Mouse (Mus musculus): ENCODE measurements around the gene Gtf2f1.

The Gtf2f1 gene

DNA sequence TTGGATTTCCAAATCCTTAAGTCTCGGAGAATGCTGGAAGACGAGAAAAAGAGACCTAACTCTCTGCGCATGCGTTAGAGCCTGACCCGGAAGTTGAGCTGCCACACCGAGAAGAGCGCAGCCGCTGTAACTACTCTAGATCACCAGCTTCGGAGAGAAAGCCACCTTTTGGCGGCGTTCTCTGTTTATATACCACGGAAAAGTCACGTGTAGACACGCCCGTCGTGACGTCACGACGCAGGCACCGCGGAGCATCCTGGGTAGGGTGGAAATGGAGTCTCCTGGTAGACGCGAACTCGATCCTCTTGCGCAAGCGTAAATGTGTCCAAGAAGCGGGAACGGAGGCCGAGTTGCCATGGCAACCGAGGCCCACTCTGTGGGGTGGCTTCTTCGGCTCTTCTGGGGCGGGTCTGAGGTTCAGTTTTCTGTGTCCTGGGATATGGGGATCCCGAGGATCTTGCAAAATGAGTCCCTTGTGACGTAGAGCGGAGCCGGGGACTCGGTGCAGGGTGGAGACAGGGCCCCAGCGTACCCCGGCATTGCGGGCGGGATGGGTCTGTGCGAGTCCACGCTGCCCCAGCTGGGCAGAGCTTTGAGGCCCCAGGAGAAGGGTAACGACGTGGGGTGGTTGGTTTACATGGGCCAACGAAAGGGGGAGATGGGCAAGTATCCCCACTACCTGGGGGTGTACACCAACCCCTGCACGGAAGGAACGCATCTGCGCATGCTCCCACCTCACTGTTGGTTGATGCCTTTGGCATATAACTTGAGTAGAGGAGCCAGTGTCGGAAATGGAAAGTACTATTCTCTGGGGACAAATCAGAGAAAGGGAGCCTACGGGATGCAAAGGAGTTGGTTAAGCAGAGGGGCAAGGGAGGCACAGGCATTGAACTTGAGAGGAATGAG is at the start of gene Gtf2f1, which contains the start of gene Gm17949:
Gene Gtf2f1 (minus strand): TSS at position 53 of the 906 bp plus-strand sequence.
Gene Gm17949 (plus strand): TSS at position 234 of the 906 bp plus-strand sequence.
- in situ Hi-C loops (cut with MboI; ENCODE audit: unreplicated experiment in 2 of 2), result no loop called here

DNA sequence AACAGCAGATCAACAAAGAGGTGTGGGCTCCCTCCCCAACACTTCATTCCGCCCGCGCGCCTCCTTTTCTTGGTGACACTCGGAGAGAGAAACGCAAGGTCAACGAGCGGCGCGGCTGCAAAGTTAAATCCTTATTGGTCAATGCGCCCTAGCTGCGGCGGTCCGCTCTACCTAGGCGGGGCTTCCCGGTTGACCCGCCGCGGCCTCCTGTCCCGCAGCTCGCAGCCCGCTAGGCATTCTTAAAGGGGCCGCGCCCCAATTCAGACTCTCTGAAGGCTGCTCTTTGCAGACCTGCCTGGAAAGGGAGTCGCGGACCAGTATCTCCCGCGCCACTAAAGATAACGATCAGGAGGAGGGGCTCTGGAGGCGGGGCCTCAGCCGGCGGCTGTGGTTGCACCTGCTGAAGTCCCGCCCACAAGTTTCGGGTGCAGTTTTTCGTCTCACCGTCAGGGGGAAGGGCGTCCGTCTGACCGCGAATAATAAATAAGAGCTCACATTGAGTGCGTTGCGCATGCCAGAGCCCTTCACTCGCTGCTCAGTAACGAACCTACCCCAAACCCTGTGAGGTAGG is 49.2 kb upstream of the Gtf2f1 start:
- in situ Hi-C loops (cut with MboI; ENCODE audit: unreplicated experiment in 2 of 2), result loop anchor here (10.0 kb wide), 1 partner anchor 226 kb away; the partner anchor contains the start of gene Rfx2 (in 2 of the 2)

DNA sequence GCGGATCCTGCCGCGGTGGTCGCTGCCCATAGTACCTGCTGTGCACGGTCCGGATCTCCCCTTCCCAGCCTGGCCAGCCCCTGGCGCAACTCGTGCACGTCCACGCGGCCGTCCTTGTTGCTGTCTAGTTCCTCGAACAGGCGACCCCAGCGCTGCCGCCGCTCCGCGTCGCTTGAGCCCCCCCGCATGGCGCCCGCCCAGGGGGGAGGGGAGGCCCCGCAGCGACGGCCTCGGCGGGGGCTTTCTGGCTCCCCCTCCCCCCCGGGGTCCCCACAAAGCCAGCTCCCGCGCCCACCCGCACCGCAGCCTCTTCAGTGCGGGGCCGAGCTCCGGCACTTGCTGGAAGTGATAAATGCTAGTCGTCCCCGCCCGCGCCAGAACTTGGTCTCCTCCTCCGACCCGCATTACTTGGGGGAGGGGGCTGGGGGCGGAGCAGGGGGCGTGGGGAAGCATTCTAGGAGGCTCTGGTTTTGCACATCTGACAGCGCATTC is 48.4 kb upstream of the Gtf2f1 start, which contains the start of gene Slc25a23:
Gene Slc25a23 (minus strand): TSS at position 378 of the 492 bp plus-strand sequence.
- in situ Hi-C loops (cut with MboI; ENCODE audit: unreplicated experiment in 2 of 2), result no loop called here

DNA sequence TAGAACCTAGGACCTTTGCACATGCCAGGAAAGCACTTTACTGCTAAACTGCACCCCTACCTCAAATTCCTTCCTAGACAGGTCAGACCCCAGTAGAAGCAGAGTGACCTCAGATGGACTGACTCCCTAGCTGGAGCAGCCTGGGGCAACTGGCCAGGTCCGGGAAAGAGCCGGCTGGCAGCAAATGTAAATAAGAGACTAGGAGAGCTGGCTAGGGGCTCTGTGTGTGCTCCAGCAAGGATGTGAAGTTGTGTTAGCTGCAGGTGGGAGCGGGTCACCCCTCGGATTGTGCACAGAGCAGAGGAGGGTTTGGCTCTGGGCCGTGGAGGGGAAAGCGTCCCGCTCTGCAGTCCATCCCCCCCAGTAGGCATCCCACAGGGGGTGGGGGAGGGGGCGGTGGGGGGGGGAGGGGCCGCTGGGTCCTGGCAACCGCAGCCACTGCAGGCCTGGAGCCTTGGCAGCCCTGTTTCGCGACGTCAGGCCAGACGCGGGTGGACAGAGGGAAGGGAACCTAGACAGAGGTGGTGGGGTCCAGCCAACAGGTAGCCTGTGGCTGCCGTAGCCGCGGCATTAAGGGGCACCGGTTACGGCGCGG is 47.9 kb upstream of the Gtf2f1 start, which contains the start of gene Crb3:
Gene Crb3 (plus strand): TSS at position 215 of the 595 bp plus-strand sequence.
- in situ Hi-C loops (cut with MboI; ENCODE audit: unreplicated experiment in 2 of 2), result no loop called here

DNA sequence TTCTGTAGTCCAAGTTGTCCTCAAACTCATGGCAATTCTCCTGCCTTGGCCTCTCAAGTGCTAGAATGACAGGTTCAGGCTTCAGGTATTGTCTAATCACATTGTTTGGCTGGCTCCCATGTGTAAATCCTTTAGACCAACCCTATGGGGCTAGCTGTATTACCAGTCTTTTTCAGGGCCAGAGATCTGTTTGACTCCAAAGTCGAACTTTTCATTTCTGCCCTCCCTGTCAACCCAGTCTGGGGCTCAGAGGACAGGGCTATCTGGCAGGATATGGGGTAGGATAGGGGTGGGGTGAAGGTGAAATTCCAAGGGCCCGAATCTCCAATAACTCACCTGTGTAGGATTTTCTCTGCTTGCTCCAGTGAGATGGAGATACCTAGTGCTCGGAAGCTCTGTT is 45.2 kb upstream of the Gtf2f1 start:
- in situ Hi-C loops (cut with MboI; ENCODE audit: unreplicated experiment in 2 of 2), result no loop called here

DNA sequence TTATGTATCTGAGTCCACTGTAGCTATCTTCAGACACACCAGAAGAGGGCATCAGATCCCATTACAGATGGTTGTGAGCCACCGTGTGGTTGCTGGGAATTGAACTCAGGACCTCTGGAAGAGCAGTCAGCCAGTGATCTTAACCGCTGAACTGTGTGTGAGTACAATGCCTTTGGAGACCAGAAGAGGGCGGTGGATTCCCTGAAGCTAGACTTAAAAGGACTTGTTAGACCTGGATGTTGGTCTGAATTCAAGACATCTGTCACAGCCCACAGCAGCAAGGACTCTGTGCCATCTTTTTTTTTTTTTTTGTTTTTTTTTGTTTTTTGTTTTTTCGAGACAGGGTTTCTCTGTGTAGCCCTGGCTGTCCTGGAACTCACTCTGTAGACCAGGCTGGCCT is 40.6 kb upstream of the Gtf2f1 start:
- in situ Hi-C loops (cut with MboI; ENCODE audit: unreplicated experiment in 2 of 2), result loop anchor here (5.0 kb wide), 2 partner anchors 46 to 116 kb away; no protein-coding TSS in a partner anchor

DNA sequence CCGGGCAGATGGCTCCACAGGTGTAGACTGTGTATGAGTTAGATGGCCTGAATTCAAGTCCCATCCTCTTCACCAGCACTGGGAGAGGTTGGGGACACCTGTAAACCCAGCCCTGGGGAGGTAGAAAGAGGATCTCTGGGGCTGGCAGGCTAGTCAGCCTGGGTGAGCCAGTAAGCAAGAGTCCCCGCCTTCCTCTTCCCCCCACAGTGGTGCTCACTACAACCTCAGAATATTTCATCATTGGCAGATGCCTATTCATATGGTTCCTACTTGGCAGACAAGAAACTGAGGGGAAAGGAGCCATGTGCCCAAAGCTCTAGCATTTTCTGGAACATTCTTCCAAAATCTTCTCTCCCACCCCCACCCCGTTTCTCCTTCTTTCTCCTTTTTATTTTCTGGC is 37.7 kb upstream of the Gtf2f1 start:
- in situ Hi-C loops (cut with MboI; ENCODE audit: unreplicated experiment in 2 of 2), result no loop called here

DNA sequence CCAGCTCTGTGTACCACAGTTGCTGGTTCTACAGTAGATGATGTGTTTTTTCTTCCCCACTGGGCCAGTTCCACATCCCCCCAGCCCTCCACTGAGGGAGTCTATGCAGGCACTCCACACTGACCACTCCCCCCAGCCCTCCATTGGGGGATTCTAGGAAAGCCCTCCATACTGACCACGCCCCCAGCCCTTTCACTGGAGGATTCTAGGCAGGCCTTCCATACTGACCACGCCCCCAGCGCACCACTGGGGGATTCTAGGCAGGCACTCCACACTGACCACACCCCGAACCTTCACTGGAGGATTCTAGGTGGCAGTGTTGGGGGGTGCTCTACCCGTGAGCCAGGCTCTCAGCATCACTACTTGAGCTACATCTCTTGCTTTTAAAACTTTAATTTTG is 36.3 kb upstream of the Gtf2f1 start:
- in situ Hi-C loops (cut with MboI; ENCODE audit: unreplicated experiment in 2 of 2), result no loop called here

DNA sequence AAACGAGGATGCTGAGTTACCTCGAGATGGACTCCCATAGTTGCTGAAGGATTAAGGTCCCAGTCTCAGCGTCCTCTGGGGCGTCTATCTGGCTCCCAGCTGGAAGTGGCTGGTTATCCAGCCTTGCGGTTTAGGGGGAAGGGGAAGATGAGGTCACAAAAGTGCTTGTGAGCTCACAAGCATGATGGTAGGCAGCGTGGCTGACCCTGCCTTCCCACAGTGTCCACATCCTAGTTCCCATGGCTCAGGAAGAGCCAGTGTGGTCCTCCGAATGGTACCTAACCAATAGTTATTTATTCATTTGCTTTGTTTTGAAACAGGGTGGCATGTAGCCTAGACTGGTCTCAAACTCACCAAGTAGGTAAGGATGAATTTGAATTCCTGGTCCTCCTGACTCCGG is 30.5 kb upstream of the Gtf2f1 start, which contains the start of gene Slc25a41:
Gene Slc25a41 (minus strand): TSS at position 101 of the 400 bp plus-strand sequence.
- in situ Hi-C loops (cut with MboI; ENCODE audit: unreplicated experiment in 2 of 2), result no loop called here

DNA sequence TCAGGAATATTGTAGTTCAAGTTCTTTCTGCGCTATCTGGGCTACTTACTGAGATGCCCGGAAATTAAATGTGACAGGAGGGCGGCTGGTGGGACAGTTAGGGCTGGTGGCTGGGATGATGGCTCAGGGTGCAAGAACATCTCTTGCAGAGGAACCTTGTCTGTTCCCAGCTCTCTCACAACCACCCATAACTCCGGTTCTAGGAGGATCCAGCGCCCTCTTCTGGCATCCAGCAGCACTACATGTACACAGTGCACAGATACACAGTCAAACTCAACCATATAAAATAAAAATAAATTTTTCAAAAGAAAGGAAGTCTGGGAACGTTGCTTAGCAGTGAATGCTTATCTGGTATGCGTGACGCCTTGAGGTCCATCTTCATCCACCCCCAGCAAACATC is 27.9 kb upstream of the Gtf2f1 start:
- in situ Hi-C loops (cut with MboI; ENCODE audit: unreplicated experiment in 2 of 2), result no loop called here

DNA sequence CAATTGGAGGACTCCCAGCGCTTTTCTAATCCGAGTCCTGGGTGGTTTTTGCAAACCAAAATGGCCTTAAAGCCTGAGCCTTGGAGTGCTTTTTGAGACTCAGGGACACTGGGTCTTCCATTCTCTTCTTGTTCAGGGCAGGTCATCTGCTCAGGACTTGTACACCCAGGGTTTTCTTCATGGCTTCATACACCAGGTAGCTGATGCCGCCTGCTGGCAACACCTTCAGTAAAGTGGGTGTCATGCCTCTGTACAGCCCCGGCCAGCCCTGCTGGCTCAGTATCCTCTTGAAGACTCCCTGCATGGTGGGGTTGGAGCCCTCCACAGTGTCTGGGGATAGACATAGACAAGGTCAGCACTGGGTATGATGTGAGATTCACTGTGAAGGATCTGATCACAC is 21.8 kb upstream of the Gtf2f1 start:
- in situ Hi-C loops (cut with MboI; ENCODE audit: unreplicated experiment in 2 of 2), result no loop called here

DNA sequence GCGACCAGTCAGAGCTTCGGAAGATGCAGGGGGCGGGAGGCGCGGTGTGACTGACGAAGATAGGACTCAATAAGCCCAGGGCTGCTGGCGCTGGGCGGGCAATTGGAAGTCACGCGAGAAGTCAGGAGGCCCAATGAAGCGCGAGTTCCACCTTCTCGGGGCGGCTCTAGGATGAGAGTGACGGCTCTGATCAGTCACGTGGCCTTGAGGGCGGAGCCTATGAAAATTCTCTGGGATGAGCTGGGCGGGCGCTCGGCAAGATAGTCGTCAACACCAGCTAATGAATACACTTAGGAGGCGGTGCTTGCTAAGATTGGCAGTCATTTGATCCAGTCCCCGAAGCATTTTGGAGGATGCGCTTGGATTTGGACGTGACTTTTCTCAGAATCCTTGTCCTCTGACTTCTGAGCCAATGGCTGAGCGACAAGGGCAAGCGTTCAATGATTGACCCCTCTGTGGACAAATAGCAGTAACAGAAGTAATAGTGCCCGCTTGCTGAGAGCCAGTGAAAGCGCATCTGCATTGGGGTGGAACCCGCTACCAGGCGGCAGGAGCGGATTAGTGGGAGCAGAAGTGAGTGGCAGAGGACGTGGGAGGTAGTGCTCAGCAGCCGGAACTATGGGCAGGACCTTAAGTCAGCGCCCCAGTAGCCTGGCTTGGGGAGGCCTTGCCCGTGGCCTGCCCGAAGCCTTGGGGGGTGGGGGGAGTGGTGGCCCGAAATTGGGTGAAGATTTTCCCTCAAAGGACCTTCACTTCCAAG is 20.8 kb upstream of the Gtf2f1 start:
- in situ Hi-C loops (cut with MboI; ENCODE audit: unreplicated experiment in 2 of 2), result no loop called here

DNA sequence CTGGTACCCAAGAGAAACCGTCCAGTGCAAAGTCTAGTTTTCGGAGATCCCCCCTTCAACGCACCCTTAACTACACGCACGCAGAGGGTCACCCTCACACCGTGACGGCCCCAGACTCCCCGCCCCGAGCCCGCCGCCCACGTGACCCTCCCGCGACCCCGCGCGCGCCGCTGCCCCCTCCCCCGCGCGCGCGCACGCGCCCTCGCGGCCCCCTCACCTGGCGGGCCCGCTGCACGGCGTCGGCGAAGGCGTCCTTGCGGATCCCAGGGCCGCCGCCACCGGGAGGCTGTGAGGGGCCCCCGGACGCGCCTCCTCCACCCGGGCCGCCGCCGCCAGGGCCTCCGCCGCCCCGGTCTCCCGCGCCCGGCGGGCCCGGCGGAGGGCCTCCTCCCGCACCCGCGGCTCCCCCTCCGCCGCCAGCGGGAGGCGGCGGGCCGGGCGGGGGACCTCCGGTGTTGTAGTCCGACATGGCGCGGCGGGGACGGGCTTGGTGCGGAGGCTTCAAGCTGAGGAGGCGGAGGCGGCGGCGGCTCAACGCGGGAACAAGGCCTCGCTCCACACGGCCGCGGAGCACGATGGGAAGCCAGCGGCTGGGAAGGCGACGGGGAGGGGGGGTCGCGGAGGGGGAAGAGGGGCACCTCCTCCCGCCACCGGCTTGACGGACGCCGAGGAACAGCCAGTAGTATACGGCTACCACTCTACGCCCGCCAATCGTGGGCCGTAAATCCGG is 20.0 kb upstream of the Gtf2f1 start, which contains the start of gene Khsrp:
Gene Khsrp (minus strand): TSS at position 592 of the 730 bp plus-strand sequence.
- in situ Hi-C loops (cut with MboI; ENCODE audit: unreplicated experiment in 2 of 2), result no loop called here

DNA sequence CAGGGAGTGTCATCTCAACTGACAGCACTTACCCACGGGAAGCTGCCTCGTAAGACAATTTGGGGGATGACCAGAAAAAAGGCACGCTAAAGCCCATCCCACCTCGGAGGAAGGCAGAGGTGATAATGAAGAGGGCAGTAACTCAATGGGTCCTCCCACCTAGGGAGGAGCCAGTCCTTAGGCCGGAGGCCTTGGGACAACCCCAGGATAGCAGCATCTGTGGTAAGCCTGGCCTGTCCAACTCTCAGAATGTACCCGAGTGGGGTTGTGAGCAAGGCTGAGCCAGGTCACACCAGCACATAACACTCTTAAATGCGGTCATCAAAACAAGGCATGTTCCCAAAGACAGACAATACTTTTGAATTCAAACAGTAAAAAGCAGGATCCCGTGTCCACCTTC is 18.6 kb upstream of the Gtf2f1 start:
- in situ Hi-C loops (cut with MboI; ENCODE audit: unreplicated experiment in 2 of 2), result no loop called here

DNA sequence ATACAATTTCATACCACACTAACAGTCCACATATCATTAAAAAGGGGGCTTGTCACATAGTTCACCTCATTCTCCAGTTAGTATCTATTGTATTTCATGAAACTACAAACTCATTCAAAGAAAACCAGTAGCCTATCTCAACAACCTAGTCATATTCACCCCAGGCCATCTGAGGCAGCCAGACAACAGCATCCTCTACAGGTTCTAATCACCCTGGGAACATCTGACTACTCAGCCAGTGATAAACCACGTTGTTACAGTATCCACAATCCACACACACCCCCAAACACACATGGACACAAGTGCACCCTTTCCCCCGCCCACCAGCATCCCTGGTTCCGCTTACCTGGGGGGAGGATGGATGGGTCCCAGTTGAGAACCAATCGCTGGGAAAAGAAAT is 16.4 kb upstream of the Gtf2f1 start:
- in situ Hi-C loops (cut with MboI; ENCODE audit: unreplicated experiment in 2 of 2), result no loop called here

DNA sequence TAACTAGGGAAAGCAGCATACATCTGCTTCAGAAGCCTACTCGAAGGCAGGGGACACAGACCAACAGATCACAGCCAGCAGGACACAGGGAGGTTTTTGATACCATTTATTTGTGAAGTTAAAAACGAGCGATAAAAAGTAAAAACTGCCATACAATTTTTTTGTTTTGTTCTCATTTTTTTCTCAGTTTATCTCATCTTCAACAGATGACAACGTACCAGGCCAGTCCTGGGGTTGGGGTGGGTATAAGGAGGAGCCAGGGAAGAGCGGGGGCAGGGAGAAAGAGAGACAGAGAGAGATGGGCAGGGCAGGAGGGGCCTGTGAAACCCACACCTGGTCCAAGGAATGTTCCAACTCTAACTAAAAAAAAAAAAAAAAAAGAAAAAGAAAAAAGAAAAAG is 9.9 kb upstream of the Gtf2f1 start:
- in situ Hi-C loops (cut with MboI; ENCODE audit: unreplicated experiment in 2 of 2), result no loop called here

DNA sequence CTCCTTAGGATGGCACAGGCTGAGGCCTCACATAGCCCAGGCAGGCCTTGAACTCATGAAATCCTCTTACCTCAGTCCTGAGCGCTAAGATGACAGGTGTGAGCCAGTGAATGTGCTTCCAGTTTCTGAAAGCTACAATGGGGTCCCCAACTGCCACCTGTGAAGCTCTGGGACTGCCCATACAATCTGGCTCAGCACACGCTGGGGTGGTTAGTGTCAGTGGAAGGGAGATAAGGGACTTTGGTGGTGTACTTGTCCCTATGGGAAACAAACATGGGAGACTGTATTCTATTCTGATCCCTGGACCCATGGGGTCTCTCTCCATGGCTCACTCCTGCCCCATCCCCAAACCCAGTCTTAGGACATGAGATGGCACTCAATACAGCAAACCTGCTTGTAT is 8.6 kb upstream of the Gtf2f1 start:
- in situ Hi-C loops (cut with MboI; ENCODE audit: unreplicated experiment in 2 of 2), result no loop called here

DNA sequence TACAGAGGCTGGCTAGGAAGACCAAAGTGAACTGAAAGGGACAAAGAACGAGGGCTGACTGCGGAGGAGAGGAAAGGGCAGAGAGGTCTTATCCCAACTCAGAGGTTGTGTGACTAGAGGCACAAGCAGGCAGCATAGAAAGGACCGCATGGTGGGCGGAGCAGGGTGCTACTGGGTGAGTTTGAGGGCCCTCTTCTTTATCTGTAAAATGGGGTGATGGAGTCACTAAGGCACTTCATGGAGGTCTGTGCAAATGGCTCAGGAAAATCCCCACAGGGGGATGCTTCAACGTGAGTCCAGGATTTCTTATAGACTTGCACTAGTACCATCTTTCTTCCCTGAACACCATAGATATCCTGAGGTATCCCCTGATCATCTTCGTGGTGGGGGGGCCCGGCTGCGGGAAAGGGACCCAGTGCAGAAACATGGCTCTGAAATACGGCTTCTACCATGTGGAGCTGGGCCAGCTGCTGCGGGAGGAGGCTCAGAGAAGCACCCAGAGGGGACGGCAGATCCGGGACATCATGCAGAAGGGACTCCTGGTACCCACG is 1.2 kb upstream of the Gtf2f1 start:
- in situ Hi-C loops (cut with MboI; ENCODE audit: unreplicated experiment in 2 of 2), result no loop called here

DNA sequence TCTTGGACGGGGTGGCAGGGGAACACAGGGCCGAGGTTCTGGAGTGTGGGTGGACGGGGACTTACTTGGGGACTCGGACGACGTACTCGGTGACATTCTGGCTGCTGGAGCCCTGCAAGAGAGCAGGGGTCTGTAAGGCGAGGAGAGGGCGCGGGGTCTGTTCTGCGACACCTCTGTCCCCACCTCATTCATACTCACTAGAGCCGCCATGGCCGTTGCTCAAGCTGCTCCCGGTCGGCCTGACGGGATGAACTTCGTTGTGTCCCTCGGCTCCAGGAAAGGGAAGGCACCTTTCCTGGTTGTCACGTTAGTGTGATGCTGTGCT is 215 bp downstream of the Gtf2f1 start:
- in situ Hi-C loops (cut with MboI; ENCODE audit: unreplicated experiment in 2 of 2), result no loop called here
